28 mouse cellular contexts compared by ENCODE assay signal in the genomic region with DNA sequence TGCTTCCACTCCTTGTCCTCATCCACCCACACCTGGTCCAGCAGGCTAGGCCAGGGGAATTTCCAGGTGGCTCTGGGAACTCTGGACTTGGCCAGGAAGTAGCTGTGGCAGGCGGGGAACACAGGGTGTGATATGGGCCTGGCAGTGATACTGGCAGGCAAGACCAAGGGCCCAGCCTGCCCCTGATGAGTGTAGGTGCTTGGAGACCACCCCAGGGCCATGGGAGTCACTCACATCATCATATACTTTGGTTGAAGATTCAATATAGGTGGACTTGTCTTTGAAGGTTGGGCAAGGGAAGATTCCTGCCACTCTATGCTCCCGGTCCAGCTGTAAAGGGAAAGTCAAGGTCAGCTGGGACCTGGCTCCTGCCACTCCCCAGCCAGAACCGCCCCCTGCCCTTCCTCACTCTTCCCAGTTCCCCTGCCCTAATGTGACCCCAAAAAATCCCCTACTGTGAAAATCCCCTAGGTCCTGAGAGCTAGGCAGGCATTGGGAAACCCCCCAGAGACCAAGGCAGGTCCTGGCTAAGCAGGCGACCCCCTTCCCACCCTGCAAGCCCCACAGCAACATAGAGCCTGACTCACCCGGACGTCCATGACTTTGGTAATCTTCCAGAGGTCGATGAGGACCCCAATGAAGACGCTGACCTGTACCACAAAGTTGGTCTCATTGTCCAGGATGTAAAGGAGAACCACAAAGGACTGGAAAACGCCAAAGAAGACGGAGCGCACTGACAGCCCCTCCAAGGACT. TPM values are rescaled to one million over a fixed set of nuclear protein-coding genes. Genes with fewer than 3 reads are reported as not detected.
"Had no signal": no experiment of that assay in that cellular context is flagged by ENCODE, and none has a peak within 500 bp of the region (broad histone marks: within the 10 kb centered on the region; RNA-seq: fewer than 3 reads in every experiment).

No protein-coding gene starts in this region.

- H3K27ac ChIP-seq: kidney, embryonic 15.5 days; left cerebral cortex, adult 2 months; liver, embryonic 15.5 days; lung, embryonic 15.5 days had no signal

- H3K9me3 ChIP-seq: kidney, embryonic 15.5 days; liver, embryonic 15.5 days; lung, embryonic 15.5 days had no signal

- H3K4me1 ChIP-seq: kidney, embryonic 15.5 days; lung, embryonic 15.5 days had no signal

- H3K4me2 ChIP-seq: kidney, embryonic 15.5 days; liver, embryonic 15.5 days; lung, embryonic 15.5 days; midbrain, embryonic 11.5 days had no signal

- H3K9ac ChIP-seq: kidney, embryonic 15.5 days; liver, embryonic 15.5 days; lung, embryonic 15.5 days had no signal

- H3K4me3 ChIP-seq: kidney, embryonic 15.5 days; left cerebral cortex, adult 2 months; liver, embryonic 15.5 days; lung, embryonic 15.5 days had no signal

- DNase-seq: kidney, adult 8-10 months; kidney, postnatal 10 days; kidney, postnatal 36 days; layer of hippocampus, postnatal 36 days; lung, adult 18-20 months; lung, postnatal 14 days; lung, postnatal 4 days; midbrain, embryonic 14.5 days; thymus, adult 18-20 months; thymus, postnatal 36 days had no signal

- H3K27me3 ChIP-seq: kidney, embryonic 15.5 days; liver, embryonic 15.5 days; lung, embryonic 15.5 days had no signal

RNA-seq across cellular contexts. Expression of gene Apoc2, which starts 42.5 kb away (rescaled TPM):
- total RNA-seq: layer of hippocampus, postnatal 10 days; layer of hippocampus, postnatal 36 days; left cerebral cortex, adult 2 months; left cerebral cortex, postnatal 10 days; left cerebral cortex, postnatal 36 days; megakaryocyte-erythroid progenitor cell, adult 5-6 weeks; midbrain, postnatal 0 days had no signal
- polyA plus RNA-seq: midbrain, embryonic 11.5 days had no signal

RNA-seq across cellular contexts. Expression of gene Gm44805, which starts 46.0 kb away (rescaled TPM):
- total RNA-seq: layer of hippocampus, adult 8-10 months; layer of hippocampus, postnatal 10 days; layer of hippocampus, postnatal 36 days; left cerebral cortex, adult 2 months; left cerebral cortex, postnatal 10 days; left cerebral cortex, postnatal 36 days; megakaryocyte progenitor cell, adult 5-6 weeks; megakaryocyte-erythroid progenitor cell, adult 5-6 weeks; midbrain, postnatal 0 days had no signal
- polyA plus RNA-seq: limb, embryonic 11.5 days; limb, embryonic 14.5 days; lung, embryonic 15.5 days; midbrain, embryonic 11.5 days; midbrain, embryonic 14.5 days; midbrain, postnatal 0 days; neural tube, embryonic 11.5 days; neural tube, embryonic 14.5 days; testis, adult 2 months; urinary bladder, adult 2 months had no signal
